Mouse (Mus musculus) stomach, postnatal 0 days (tissue): ENCODE measurements at regions not wholly inside any gene's neighbourhood (a gene's known extent, or its start where the extent isn't known, plus 50 kb on each side); places are given as distances from the start of the nearest gene placed in this dataset.

Experiments
- ATAC-seq: fragments of 200-750 bp; cut with Nextera tagmentation; 2 replicates; pipeline ENCODE4 v1.8.0; 2017; ENCODE audit not compliant: low FRiP score, low TSS enrichment
- DNase-seq: peaks from one replicate; pipeline ENCODE4 v3.0.0-alpha.2; 2016; ENCODE audit warnings: low spot score
- H3K27ac ChIP-seq: fragments of 300-500 bp; sonication (generic); replicated peaks from 2 replicates; pipeline ENCODE4 v1.5.1; 2014; ENCODE audit warnings: mild to moderate bottlenecking, control low read depth
- H3K27me3 ChIP-seq: fragments of 300-500 bp; sonication (generic); 2 replicates; pipeline ENCODE4 v1.6.1; 2014; ENCODE audit warnings: low read length; ENCODE audit not compliant: control insufficient read depth, insufficient read depth
- H3K36me3 ChIP-seq: fragments of 300-500 bp; sonication (generic); 2 replicates; pipeline ENCODE4 v1.6.1; 2014; ENCODE audit warnings: low read length, mixed read lengths; ENCODE audit not compliant: control insufficient read depth, insufficient read depth
- H3K4me1 ChIP-seq: fragments of 300-500 bp; sonication (generic); replicated peaks from 2 replicates; pipeline ENCODE4 v1.6.1; 2014; ENCODE audit warnings: antibody characterized with exemption; ENCODE audit not compliant: control insufficient read depth, insufficient read depth
- H3K4me2 ChIP-seq: fragments of 300-500 bp; sonication (generic); replicated peaks from 2 replicates; pipeline ENCODE4 v1.6.1; 2014; ENCODE audit warnings: low read depth, mild to moderate bottlenecking, control low read depth, moderate library complexity
- H3K4me3 ChIP-seq: fragments of 300-500 bp; sonication (generic); 2 replicates; pipeline ENCODE4 v1.5.1; 2014; ENCODE audit warnings: low read depth, low read length, control low read depth
- H3K9ac ChIP-seq: fragments of 300-500 bp; sonication (generic); 2 replicates; pipeline ENCODE4 v1.6.1; 2014; ENCODE audit warnings: mild to moderate bottlenecking, low read length, control low read depth, mixed read lengths
- H3K9me3 ChIP-seq: fragments of 300-500 bp; sonication (generic); 2 replicates; pipeline ENCODE4 v1.6.1; 2016; ENCODE audit warnings: low read length; ENCODE audit not compliant: control insufficient read depth
- CTCF ChIP-seq: IDR thresholded peaks from 2 replicates; pipeline ENCODE4 v1.5.1; 2016; ENCODE audit warnings: antibody characterized with exemption, low read depth, mild to moderate bottlenecking, moderate library complexity
- EP300 ChIP-seq: optimal IDR thresholded peaks from 2 replicates; pipeline ENCODE3; 2016; ENCODE audit warnings: antibody characterized with exemption
- WGBS: fragments of 180-500 bp; shearing (Covaris S2); extraction: QIAGEN DNeasy Blood & Tissue Kit; methylation state at CpG from one replicate; pipeline ENCODE4 v1.1.7; 2014; 5-methylcytosine and 5-hydroxymethylcytosine counted together

DNA sequence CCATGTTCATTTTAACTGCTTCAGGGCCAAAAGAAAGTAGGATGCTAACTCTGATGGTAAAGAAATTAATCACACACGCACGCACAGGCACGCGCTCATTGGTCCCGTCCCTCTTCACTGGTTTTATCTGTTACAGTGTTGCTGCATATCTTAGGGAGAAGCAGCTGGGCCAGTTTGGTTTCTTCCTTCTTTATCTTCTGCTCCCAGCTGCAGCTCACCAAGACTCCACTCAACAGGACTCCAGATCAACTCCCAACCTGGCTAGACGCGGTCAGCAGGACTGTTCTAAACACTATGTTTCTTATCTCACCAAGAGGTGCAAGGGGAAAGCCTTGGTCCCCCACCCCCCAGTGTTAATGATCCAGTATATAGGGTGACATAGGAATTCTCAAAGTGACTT, 455.9 kb downstream of the Sox2 start:
- no peaks in the 10 kb centered on the region for H3K27me3 ChIP-seq
- H3K27ac ChIP-seq, result no peak overlapping the region
- H3K9me3 ChIP-seq, result no peaks in the 10 kb centered on the region
- no peaks in the 10 kb centered on the region for H3K36me3 ChIP-seq
- no peaks in the 10 kb centered on the region for H3K4me1 ChIP-seq
- DNase-seq (no peak), ATAC-seq (no peak)
- H3K4me2 ChIP-seq, result no peak overlapping the region
- no peak overlapping the region for H3K4me3 ChIP-seq
- WGBS, result 67% methylated on average over 7 of the region's 7 CpGs
- H3K9ac ChIP-seq, result no peak overlapping the region
- TF ChIP-seq EP300, result no peak
- TF ChIP-seq CTCF, result no peak

DNA sequence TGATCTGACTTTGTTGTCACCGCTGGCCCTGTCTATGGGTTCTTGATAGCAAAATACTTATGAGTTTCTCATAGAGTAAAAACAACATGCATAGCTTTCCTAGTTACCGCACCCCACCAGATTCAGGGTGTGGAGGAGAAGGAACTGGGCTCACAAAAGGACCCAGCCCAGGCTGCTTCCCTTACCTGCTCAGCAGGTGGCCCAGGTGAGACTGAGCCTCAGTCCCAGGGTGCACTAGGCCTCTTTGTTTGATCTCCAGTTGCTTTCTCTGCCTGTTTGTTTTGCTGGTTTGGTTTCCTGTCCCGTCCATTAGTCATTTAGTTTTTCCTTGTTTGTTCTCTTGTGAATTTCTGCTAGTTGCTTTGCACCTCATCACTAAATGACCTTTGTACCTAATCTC, 483.3 kb downstream of the Sox2 start:
- Histone ChIP-seq H3K27me3 (no peaks in the 10 kb centered on the region), H3K4me3 (no peak overlapping the region), H3K9ac (no peak overlapping the region), H3K27ac (peak overlapping the region; percentile 36; the same call in 1 of the 2 replicates), H3K4me1 (no peaks in the 10 kb centered on the region), H3K9me3 (no peaks in the 10 kb centered on the region), H3K36me3 (no peaks in the 10 kb centered on the region), H3K4me2 (no peak overlapping the region)
- ATAC-seq (peak; percentile 99), DNase-seq (peak; percentile 80)
- TF ChIP-seq EP300 (no peak), CTCF (peak; percentile 51)
- WGBS, result 62% methylated on average over 3 of the region's 3 CpGs

DNA sequence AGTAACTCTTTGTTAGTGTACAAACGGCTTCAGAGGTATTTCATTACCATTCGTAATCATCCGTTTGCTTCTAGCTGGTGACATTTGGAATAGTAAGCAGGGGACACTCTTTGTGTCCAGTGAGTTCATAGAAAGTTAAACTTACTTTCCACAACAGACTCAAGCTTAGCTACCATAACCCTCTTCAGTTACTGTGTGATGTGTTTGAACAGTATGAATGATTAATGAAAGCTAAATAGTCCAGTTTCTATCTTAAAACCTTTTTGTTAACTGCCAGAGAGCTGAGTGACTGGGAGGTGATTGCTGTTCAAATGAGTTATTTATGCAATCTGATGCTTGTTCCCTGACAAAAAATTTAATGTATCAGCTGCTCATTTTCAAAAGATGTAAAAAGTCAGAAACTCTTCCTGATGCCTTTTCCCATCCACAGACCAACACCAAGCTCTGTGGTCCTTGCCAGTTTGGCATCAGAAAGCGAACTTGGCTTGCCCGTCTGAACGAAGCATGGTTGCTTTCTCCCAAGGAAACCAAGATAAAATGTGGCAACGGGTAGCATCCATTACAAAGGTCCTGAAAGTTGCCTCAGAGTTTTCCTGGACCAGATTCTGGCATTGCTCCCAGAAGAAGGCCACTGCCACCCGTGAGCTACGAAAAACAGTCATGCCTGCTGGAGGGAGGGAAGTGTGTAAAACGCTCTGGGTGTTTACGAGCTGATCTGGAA, 491.5 kb downstream of the Sox2 start:
- Histone ChIP-seq H3K4me3 (no peak overlapping the region), H3K9ac (no peak overlapping the region), H3K4me2 (no peak overlapping the region), H3K9me3 (no peaks in the 10 kb centered on the region), H3K27ac (no peak overlapping the region), H3K4me1 (no peaks in the 10 kb centered on the region), H3K27me3 (no peaks in the 10 kb centered on the region), H3K36me3 (no peaks in the 10 kb centered on the region)
- no peak for TF ChIP-seq EP300
- no peak for TF ChIP-seq CTCF
- 31% methylated on average over 11 of the region's 11 CpGs for WGBS
- DNase-seq (no peak), ATAC-seq (no peak)

DNA sequence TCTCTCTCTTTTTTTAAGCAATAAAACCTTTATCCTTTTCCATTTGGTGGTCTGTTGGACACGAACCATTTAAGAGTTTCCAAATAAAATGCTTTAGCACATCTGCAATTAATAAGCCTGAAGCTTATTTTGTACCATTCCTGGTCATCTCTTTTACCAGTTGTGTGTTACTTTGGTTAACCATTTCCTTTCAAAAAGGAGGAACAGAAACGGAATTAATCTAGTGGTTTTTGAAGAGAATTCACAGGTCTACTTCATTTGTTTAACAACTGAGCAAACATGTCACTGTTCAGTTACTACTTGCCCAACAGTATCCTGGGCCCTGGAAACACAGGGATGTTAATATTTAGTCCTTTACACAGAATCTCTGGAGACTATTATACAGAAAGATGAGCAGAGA, 492.5 kb downstream of the Sox2 start:
- DNase-seq (no peak), ATAC-seq (no peak)
- Histone ChIP-seq H3K4me2 (no peak overlapping the region), H3K4me3 (no peak overlapping the region), H3K9ac (no peak overlapping the region), H3K4me1 (no peaks in the 10 kb centered on the region), H3K27me3 (no peaks in the 10 kb centered on the region), H3K9me3 (no peaks in the 10 kb centered on the region), H3K27ac (no peak overlapping the region), H3K36me3 (no peaks in the 10 kb centered on the region)
- no peak for TF ChIP-seq CTCF
- no peak for TF ChIP-seq EP300
- WGBS, result 62% methylated on average over 2 of the region's 2 CpGs

DNA sequence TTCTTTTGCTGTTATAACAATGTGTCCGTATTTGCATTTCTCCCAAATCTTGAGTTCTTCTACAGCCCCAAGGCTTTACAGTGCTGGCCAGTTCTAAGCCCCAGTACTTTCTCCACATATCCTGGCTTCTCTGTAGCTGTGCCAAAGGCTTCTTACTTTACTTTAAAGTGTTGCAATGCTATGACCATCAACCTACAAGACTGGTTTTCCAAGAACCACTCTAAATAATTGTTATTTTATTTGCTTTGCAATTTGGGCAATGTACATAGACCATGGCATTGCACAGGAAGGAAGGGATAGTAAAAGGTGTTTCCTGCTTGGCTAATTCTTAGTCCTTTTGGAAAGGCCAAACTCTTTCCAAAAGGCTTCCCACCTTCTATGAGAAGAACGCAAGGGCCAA, 495.4 kb downstream of the Sox2 start:
- Histone ChIP-seq H3K27me3 (no peaks in the 10 kb centered on the region), H3K4me3 (no peak overlapping the region), H3K4me2 (no peak overlapping the region), H3K4me1 (peaks cover 3% of the 10 kb centered on the region; the same call in 1 of the 2 replicates), H3K9me3 (no peaks in the 10 kb centered on the region), H3K9ac (no peak overlapping the region), H3K27ac (no peak overlapping the region), H3K36me3 (no peaks in the 10 kb centered on the region)
- no peak for TF ChIP-seq CTCF
- TF ChIP-seq EP300, result no peak
- ATAC-seq (no peak), DNase-seq (no peak)
- 80% methylated on average over 2 of the region's 2 CpGs for WGBS

DNA sequence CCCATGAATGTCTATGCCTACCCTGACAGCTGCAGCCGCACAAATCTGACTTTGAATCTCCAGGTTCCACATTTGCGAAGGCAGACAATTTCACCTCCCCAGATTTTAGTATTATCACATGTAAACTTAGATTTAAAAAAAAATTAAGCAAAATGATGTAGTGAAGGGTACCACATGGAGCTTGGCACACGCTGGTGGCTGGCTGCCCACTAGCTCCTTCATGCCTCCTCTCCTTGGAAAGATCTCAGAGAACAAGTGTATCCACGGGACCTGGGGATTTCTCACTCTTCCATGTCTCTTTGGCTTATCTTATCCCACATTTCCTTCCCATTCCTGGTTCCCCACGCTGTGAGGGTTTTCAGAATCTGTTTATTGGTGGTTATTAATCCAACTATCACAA, 496.5 kb downstream of the Sox2 start:
- H3K36me3 ChIP-seq, result no peaks in the 10 kb centered on the region
- H3K4me1 ChIP-seq, result peaks cover 3% of the 10 kb centered on the region; the same call in 1 of the 2 replicates
- DNase-seq (no peak), ATAC-seq (no peak)
- no peak overlapping the region for H3K4me2 ChIP-seq
- TF ChIP-seq CTCF, result no peak
- no peak overlapping the region for H3K9ac ChIP-seq
- no peaks in the 10 kb centered on the region for H3K9me3 ChIP-seq
- no peak overlapping the region for H3K4me3 ChIP-seq
- H3K27ac ChIP-seq, result no peak overlapping the region
- WGBS, result 82% methylated on average over 5 of the region's 5 CpGs
- no peaks in the 10 kb centered on the region for H3K27me3 ChIP-seq
